Mouse (Mus musculus) lung, postnatal 14 days (tissue): ENCODE measurements around the gene Olfr656.

Experiments
- DNase-seq: peaks from one replicate; pipeline ENCODE4 v3.0.0; 2021

Olfr656 gene

DNA sequence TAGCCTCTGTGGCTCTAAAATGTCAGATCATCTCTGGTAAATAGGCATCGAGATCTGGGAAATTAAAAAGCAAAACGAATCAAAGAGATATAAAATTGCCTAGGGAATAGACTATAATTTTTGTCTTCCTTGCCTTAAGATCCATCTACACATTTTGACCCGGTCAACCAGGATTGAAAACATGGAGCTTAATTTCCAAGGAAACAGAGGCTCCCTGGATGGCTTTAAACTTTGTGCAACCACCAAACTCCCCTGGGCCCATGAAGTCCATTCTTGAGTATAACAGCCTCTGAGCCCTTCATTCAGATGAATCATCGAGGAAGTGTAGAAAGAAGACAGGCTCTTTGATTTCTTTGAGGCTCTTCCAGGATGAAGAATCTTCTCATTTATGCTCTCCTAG is at the start of gene Olfr656:
Gene Olfr656, plus strand, starts transcription at position 301 of the 400 bp plus-strand sequence.
- DNase-seq = no peak

GRCm38 (mm10) chr7:104577014-104577413 is 36.7 kb upstream of the Olfr656 start, which contains the start of gene Olfr653:
Gene Olfr653 (plus strand): TSS chr7:104577314.
- DNase-seq = no peak

GRCm38 (mm10) chr7:104580846-104581245 is 32.9 kb upstream of the Olfr656 start:
- DNase-seq = no peak

GRCm38 (mm10) chr7:104581429-104581828 is 32.3 kb upstream of the Olfr656 start:
- no peak for DNase-seq

DNA sequence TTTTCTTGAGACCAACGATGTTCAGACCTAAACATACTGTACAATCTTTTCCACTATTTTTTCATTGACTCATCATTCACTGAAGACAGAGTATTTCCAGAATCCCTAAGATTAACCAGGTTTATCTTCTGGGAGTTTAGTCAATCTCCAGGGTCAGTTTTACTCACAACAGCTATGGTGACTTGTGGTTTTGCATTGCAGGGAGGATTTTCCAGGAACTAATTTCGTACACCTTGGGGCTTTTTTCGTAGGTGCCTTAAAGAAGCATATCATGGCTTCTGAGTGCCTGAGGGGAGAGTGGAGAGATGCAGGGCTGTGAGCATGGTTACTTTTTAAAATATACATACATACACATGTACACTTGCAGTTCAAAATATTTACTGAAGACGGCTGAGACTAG is 27.0 kb upstream of the Olfr656 start, which contains the start of gene Olfr654:
Gene Olfr654, plus strand, starts transcription at position 301 of the 400 bp plus-strand sequence.
- no peak for DNase-seq

GRCm38 (mm10) chr7:104588274-104588673 is 25.5 kb upstream of the Olfr656 start:
- no peak for DNase-seq

DNA sequence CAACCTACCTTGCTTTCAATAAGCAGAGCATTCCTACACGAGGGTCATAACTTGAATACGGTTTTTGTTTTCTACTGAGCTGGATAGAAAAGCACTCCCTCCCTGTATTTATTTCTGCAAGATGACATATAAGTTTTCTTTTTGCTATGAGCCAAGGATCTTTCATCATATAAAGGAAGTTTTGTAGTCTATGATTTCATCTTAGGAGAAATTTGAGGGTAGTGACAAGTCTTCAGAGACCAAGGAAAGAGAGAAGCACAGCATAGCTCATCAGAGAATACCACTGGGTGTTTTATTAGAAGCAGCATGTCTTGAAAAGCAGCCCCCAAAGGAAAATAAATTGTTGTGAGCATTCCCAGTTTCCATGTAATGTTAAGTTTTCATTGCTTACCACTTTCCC is 12.1 kb upstream of the Olfr656 start, which contains the start of gene Olfr655:
Gene Olfr655, minus strand, starts transcription at position 101 of the 400 bp plus-strand sequence.
- no peak for DNase-seq

- peak; percentile 14 for DNase-seq
Measured at GRCm38 (mm10) chr7:104603173-104603572, 10.6 kb upstream of the Olfr656 start.

DNA sequence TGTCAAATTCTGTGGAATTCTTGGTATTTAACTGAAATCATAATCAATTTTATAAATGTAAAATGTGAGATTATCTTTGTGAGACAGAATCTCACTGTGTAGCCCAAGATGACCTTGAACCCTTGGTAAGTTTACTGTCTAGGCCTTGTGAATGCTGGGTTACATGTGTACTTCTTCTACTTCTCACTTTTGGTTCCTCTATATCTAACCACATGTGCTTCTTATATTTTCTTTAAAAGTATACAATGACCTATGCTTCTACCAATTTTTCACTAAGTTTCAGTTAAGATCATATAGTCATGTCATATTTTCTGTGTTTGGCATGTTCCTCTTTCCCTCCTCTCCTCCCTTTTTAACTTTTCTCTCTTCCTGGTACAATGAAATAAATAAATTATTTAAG is 9.0 kb upstream of the Olfr656 start:
- DNase-seq = no peak

DNA sequence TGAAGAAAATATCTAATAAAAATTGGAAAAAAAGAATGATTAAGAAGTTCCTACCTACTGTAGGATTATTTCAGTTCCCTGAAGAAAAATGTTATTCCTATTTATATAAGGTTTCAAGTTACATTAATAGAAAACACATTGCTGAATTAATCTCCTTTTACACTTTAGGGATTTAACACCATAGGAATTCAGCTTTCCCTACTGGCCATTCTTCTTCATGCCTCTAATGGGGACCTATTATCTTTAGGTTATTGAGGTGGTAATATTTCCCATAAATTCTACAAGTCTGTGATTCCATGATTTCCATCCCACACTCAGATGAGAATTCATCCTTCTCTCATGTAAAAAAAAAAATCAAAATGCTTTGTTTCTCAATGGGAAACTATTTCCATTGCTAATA is 10.7 kb downstream of the Olfr656 start, which contains the start of gene Olfr657:
Gene Olfr657, plus strand, starts transcription at position 301 of the 400 bp plus-strand sequence.
- no peak for DNase-seq

GRCm38 (mm10) chr7:104646841-104647482 is 33.2 kb downstream of the Olfr656 start, which contains the start of gene Olfr658:
Gene Olfr658 (minus strand): TSS chr7:104647305.
- peak; percentile 5 for DNase-seq

DNA sequence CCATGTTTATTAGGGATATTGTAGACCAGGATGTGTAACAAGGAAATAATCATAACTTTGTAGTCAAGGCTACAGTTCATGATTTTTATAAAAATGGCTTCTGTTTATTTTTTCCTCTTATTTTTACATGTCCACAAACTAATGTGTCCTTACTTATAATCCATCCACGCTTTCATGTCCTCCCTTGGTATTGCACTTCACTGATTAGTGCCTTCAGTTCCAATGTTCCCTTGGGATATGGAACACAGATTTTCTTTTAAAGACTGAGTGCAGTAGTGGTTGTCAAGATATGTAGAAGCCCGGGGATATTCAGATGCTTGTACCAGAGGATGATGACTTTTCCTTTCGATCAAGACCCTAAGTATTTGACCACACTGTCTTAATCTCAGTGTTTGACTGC is 52.7 kb downstream of the Olfr656 start, which contains the start of gene Olfr659:
Gene Olfr659, plus strand, starts transcription at position 301 of the 400 bp plus-strand sequence.
- no peak for DNase-seq
